Mouse (Mus musculus): ENCODE results near the gene Akap2.

DNA sequence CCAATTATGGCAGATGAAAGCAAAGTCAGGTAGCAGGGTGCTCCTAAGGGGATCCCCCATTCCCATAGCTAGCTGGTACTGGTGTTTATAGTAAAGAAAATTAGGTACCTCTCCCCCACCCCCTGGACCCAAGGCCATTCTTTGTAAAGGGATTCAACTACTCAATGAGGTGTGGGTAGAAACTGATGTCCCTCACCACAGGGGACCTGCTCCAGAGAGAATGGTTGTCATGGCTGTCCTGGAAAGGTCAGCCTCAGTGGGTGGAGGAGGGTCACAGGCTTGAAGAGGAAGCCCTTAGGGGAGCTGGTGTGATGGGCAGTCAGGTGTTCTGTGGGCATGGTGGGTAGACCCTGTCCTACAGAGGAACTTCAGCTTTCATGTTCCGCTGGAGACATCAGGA is 203.1 kb downstream of the Akap2 start:
- no peak for TF ChIP-seq CTCF (IDR thresholded peaks at IDR 0.05; ENCODE audit: low read depth)
- TF ChIP-seq EP300 (IDR thresholded peaks at IDR 0.05; ENCODE audit: low read depth): no peak

Data from liver, embryonic 14.5 days (tissue).